Mouse (Mus musculus) mouse embryonic stem cell (cell line): Measurements from ENCODE around the gene Sytl1.

Experiments used
- in situ Hi-C, 2 experiments: fragments of 300-500 bp; cut with MboI; formaldehyde crosslinking; loops; 1 replicate in 1 of 2; 3 replicates in 1 of 2; pipeline ENCODE4 v1.14.3; 2019 to 2020; ENCODE audit warnings: low sequenced_read_pairs in 2 of 2, low pct_unique_long_range_greater_than_20kb in 1 of 2, mixed read lengths in 1 of 2; ENCODE audit not compliant: unreplicated experiment in 1 of 2

The Sytl1 gene

DNA sequence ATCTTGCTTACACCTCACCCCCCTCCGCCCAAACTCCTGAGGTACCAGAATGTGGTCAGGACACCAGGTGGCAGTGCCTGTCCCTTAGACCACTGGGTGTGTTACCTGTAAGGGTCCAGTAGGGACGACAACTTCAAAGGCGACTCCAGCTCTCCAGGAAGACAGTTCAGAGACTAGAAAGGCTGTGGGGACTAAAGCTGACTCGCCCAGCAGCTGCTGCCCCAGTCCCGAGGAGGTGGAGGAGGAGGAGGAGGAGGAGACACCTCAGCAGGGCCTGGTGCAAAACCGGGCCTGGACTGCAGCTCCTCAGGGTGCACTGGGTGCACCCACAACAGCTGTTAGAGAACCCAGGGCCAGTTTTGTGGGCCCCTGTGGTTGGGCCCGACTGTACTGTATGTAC lies at the start of gene Sytl1:
Gene Sytl1 (minus strand): TSS at position 232 of the 400 bp plus-strand sequence.
- in situ Hi-C loops: no loop called here

DNA sequence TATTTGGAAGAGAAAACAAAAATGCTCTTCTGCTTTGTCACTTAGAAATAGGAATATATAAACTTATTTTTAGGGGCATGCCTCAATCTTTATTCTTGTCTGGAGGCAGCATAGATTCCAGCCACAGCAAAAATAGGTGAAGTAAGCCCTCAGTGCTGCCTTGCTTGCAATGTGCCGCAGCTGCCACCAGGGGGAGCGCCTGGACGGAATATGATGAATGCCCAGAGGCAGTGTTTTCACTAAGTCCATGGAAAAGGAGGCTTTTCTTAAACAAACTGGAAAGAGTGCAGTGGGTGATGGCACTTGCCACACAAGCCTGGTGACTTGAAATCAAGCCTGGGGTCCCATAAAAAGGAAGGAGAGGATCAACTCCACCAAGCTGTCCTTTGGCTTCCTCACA lies 47.0 kb upstream of the Sytl1 start:
- in situ Hi-C loops: loop anchor here in 1 of 2 experiments (10.0 kb wide), 1 partner anchor 375 kb away; no protein-coding TSS in a partner anchor

DNA sequence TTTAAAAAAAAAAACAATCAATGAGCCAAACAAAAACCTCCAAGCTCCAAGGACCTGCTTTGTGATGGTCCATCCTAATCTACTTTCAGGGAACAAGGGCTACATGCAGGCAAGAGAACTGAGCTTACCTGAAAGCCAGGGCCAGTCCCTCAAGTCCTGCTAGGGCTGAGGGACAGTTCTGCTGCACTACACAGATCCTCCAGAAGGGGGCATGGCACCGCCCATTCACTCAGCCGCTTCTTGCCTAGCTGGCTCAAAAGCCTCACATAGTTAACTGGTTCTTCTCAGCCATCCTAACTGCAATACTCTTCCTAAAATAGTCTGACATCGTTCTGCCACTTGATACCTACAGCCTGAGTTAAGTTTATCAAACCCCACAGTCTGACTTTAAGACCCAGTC lies 44.4 kb upstream of the Sytl1 start:
- in situ Hi-C loops: loop anchor here in 1 of 2 experiments (10.0 kb wide), 1 partner anchor 373 kb away; no protein-coding TSS in a partner anchor

DNA sequence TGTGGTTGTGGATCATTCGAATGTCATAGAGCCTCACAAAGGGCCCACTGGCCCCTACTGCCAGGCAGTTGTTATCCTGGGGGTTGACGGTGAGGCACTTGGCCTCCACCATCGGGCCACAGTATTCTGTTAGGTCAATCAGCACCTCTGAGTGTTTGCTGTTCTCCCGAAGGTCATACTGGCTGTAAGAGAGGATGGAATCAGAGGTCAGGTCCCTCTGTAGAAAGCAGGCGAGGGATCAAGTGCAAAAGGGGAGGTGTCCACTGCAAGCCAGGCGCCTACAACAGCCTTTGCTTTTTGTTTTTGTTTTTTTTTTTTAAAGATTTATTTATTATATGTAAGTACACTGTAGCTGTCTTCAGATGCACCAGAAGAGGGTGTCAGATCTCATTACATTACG lies 42.9 kb upstream of the Sytl1 start:
- in situ Hi-C loops: loop anchor here in 1 of 2 experiments (10.0 kb wide), 1 partner anchor 371 kb away; no protein-coding TSS in a partner anchor

DNA sequence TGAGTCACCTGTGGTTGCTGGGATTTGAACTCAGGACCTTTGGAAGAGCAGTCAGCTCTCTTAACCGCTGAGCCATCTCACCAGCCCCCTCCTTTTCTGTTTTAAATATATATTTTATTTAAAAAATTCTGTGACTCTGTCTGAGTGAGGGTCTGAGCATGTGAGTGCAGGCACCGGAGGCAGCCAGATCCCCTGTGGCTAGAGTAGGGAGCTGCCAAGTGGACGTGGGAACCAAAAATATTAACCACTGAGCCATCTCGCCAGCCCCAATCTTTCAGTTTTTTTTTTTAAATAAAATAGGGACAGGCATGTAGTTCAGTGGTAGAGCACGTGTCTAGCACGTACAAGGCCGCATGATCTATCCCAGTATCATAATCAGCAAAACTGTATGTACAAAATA lies 41.9 kb upstream of the Sytl1 start:
- in situ Hi-C loops: loop anchor here (5.0 to 10.0 kb wide), 2 partner anchors 87 to 370 kb away; no protein-coding TSS in a partner anchor

DNA sequence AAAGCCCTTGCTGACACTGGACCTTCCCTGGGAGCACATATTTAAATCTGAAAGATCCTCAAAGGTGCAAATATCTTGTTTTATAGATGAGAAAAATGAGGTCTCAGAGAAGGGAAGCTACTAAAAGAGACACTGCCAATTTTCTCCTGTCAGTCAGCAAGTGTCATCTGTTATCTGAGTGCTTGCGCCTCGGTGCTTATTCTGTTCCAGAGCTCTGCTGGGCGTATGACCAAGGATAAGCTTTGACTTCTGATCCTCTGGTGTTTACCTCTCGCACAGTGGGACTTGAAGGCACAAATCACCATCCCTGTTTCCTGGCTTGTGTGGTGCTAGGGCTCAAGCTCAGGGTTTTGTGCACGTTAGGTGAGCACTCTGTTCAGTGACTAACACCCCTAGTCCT lies 39.8 kb upstream of the Sytl1 start:
- in situ Hi-C loops: loop anchor here (5.0 to 10.0 kb wide), 2 partner anchors 85 to 368 kb away; no protein-coding TSS in a partner anchor

DNA sequence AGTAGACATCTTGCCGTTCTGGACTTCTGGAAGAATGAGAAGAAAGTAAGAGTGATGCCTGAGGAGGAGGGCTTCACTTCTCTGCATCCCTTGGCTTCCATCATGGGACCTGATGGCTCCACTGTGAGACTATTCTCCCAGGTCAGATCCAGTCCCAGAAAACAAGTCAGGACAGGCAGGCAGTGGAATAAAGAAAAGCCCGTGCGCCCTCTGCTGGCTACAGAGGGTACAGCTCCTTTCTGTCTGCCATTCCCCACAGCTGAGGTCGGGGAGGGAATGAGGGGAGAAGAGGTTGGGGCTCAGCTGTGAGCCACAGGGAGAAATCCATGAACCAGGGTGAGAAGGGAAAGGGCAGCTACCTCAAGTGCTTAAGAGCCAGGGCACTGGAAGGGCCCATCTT lies 38.9 kb upstream of the Sytl1 start:
- in situ Hi-C loops: loop anchor here (5.0 to 10.0 kb wide), 2 partner anchors 85 to 367 kb away; no protein-coding TSS in a partner anchor

DNA sequence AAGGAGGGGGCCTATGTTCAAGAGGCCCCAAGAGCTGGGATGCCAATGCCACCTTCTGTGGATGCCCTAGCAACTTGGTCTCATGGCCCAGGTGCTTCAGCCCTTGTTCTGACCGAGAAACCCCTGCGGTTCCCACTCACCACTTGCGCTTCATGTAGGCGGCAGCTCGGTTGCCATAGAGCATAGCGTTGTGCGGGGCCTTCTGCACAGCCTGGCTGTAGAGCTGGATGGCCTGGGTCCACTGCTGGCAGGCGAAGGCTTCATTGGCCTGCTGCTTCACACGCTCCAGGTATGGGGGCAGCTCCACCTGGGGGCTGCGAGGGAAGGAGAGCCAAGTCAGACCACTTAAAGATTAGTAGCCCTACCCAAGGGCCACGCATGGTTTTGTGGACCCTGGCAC lies 37.5 kb upstream of the Sytl1 start:
- in situ Hi-C loops: loop anchor here (5.0 to 10.0 kb wide), 2 partner anchors 83 to 366 kb away; no protein-coding TSS in a partner anchor

DNA sequence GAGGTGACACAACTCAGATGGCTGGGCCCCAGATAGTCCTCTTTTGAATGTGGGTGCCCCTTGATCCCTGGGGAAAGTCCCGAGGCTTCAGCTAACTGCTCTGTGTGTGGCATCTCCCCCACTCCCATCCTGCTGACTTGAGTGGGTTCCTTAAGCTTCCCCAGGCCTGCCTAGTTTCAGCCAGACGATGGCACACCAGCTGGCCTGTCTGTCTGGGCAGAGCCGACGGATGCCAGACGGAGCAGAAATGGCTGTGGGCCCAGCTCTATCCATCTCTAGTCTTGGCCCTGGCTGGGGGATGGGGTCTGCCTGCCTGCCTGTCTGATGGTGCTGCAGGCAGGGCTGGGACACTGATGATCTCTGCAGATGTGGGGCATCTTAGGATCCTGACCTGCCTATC lies 36.8 kb upstream of the Sytl1 start:
- in situ Hi-C loops: loop anchor here (5.0 to 10.0 kb wide), 2 partner anchors 82 to 365 kb away; no protein-coding TSS in a partner anchor

DNA sequence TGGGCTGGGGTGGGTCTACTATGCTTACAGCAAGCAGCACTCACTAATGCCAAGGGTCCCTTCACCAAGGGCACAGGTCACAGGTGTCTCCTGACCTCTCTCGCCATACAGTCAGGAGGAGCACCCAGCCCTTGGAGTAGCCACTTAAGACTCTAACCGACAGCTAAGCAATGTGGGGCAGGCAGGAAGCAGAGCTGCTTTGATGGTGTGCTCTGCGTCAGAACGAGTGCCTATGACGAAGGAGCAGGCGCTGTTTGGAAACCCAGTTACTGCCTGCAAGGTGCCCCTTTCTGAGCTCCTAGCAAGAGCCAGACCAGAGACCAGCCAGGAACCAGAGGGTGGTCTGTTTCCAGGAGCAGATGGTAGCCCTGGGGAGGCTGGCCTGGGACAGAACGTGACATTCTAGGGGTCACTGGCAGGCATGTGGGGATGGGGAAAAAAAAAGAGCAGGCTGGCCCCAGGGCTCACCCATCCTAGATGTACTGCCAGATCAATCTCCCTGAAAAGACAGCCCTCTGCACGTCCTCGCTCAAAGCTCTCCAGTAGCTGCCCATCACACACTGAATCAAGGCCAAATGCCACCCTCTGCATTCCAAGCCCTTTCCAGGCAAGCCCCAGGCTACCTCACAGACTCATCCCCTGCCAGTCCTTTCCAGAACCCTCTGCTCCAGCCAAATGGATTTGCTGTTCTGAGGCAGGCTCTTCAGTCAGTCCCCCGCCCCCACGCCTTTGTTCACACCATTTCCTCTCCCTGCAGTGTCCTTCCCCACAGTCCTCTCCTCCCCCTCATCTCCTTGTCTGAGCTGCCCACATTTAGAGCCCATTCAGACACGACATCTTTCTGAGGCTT lies 35.8 kb upstream of the Sytl1 start:
- in situ Hi-C loops: no loop called here

DNA sequence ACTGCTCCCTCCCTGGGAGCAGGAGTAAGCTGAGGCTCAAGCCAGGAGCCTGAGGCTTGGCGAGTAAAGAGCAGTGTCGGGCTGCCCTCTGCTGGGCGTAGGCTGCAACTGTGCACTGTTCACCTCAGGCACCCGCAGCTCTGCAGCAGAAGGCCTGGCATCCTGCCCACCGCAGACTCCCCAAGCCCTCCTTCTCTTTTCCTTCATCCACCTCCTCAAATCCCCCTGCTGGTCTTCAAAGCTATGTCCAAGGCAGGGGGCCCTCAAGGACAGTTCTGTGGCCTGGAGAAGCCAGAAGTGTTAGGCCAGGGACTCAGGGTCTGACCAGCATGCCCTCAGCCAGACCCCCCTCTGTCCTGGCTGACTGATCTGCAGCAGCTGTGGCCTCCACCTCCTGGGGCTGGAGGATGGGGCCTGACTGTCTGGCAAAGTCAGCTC lies 34.9 kb upstream of the Sytl1 start:
- in situ Hi-C loops: no loop called here

DNA sequence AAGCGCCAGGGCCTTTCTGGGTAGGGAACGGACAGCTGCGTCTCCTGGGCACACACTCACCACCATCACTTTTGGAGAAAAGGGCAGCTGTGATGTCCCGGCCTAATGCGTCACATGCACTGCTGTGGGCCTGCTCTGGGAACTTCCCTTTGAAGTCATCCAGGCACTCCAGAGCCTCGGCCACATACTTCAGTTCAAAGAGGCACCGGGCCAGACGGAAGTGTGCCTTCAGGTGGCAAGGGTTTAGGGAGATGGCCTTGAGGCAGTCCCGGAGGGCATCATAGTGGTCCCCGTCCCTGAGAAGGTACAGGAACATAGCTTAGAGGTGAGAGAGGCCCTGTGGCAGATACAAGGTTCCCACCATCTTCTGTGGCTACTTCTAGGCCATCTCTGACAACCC lies 34.4 kb upstream of the Sytl1 start:
- in situ Hi-C loops: no loop called here

DNA sequence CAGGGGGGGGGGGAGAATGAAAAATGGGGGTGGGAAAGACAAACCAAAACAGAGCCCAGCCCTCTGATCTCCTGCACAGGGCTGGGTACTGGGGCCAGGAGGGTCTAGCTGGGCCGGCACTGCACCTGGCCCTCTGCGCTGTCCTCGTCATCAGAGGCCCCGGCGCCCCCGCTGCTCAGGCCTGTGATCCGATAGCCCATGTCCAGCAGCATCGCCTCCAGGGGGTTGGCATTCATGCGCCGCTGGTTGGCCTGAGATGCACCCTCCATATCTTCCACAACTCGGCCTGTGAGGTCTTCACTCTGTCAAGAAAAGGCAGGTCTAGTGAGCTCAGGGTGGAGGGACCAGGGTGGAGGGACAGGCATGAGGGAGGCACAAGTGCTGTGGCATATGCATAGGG lies 31.2 kb upstream of the Sytl1 start:
- in situ Hi-C loops: no loop called here

DNA sequence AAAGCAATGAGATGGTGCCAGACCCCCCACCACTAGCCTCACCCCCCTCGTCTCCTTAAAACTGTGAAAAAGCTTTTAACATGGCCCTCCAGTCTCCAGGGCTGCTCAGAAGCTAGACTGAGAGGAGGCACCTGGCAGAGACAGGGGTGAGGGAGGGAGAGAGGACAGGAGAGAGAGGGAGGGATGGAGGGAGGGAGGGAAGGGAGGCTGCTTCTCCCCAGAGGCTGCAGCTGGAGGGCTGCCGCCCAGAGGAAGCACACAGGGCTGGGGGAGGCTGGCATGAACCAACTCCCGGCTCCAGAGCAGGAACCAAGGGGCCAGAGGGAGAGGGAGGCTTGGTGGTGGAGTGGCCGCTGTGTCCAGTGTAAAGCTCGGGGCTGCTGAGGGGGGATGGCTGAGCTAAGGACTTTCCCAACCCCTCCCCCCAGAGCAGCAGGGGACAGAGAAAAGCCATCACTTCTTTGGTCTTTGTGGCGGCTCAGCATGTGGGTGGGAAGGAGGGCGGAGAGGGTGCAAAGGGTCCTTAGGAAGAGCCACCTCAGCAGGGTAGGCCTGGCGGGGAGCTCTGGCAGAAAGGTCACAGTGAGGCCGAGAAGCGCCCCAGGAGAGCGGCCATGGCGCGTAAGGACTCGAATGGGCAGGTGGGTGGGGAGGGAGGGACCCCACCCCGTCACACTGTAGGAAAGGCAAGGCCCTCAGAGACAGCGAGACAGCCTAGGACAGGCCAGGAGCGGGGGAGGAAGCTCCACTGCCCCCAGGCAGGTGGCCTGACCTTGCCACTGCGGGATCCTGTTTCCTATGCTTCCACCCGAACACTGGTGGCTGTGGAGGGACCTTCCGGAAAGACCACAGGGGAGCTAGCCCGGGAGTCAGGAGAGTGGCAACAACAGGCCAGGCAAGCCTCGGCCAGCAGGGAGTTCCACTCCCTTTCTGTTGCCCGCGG lies 30.3 kb upstream of the Sytl1 start:
- in situ Hi-C loops: no loop called here

DNA sequence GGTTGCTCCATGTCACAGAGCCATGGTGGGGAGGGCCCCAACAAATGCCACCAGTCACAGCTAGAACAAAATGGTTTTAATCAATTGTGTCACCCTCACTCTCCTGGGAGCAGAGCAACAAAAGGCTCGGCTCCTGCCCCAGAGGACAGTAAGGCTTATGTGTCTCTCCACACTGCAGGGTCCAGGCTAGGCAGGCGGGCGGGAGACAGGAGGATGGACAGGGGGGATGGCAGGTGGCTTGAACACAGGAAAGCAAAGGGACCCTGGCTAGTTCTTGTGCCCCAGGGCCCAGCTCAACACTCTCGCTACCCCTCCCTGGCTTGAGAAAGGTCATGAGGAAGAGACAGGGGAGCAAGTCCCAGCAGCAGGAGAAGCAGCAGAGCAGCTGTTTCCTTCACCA lies 29.5 kb upstream of the Sytl1 start:
- in situ Hi-C loops: no loop called here

DNA sequence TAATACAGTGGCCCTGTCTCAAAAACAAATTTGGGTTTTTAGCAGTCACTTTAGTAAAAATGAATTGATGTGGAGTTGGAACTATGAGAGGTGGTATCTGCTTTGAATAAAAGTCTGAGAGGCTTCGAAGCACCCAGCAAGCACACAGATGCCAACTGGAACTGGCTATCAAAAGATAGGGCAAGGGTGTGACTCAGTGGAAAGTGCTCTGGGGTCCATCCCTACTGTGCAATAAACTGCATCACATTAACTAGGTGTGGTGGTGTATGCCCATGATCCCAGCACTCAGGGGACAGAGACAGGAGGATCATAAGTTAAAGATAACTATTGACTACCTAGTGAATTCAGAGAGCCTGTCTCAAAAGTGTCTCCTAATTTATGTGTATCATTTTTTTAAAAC lies 28.3 kb upstream of the Sytl1 start:
- in situ Hi-C loops: no loop called here

DNA sequence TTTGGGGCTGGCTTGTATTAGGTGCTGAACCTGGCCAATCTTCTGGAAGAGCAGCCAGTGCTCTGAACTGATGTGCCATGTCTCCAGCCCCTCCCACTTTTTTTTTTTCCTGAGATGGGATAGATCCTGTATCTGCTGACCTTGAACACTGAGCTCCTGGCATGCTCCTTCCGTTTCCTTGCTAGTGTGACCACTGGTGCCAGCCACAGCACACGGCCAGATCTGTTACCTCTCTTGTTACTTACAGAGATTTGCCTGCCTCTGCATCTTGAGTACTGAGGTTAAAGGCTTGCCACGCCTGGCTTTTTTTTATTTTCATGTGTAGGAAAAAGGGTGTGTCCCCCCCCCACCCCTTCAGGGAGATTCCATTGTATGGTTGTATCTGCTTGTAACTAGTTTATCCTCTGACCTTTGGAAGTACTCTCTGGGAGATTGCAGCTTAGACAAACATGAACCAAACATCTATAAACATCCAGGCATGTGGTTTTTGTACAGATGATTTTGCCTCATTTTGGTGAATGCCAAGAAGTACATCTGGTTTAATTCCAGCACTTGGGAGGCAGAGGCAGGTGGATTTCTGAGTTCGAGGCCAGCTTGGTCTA lies 23.7 kb upstream of the Sytl1 start:
- in situ Hi-C loops: no loop called here

DNA sequence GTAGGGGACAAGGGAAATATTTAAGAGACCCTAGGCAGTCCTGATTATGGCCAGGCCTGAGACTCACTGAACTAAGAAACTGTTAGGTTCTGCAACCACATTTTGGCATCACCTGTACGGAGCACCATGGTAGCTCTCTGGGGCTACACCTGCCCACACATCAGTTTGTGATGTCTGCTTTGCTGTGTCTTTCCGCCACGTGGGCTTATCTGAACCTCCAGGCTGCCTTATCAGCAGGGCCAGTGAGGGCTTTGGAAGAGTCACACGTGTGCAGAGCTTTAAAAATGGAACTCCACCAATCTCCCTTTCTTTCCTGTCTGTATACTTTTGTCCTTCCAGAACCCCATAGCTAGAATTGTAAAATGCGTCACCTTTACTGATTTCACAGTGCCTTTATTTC lies 23.0 kb upstream of the Sytl1 start:
- in situ Hi-C loops: no loop called here
